Mouse (Mus musculus) lung, adult 2 months (tissue): Measurements from ENCODE around the gene Mamdc4. TPM values are rescaled to one million over a fixed set of nuclear protein-coding genes. Genes with fewer than 3 reads are reported as not detected.
"Not testable (repeated sequence)": the region's sequence is repeated elsewhere in the genome, so short reads cannot be mapped to it uniquely, and the experiment has no call there.

Source experiments
- DNase-seq: peaks from one replicate; pipeline ENCODE4 v3.0.0; 2022
- H3K4me1 ChIP-seq: fragments of 200-500 bp; 2 replicates; pipeline ENCODE4 v1.6.1; 2011; ENCODE audit warnings: low read length; ENCODE audit not compliant: control insufficient read depth, insufficient read depth
- H3K4me3 ChIP-seq: fragments of 200-500 bp; replicated peaks from 2 replicates; pipeline ENCODE3; 2011; ENCODE audit warnings: low read depth, mild to moderate bottlenecking, control low read depth, low read length; ENCODE audit errors: extremely low read depth
- CTCF ChIP-seq: fragments of 200-500 bp; IDR thresholded peaks from 2 replicates; pipeline ENCODE4 v1.5.1; 2011; ENCODE audit warnings: mild to moderate bottlenecking, low read length, control low read depth; ENCODE audit not compliant: insufficient read depth
- POLR2A ChIP-seq: fragments of 200-500 bp; IDR thresholded peaks from 2 replicates; pipeline ENCODE4 v1.6.1; 2011; ENCODE audit warnings: low read depth, mild to moderate bottlenecking, control low read depth, low read length, borderline replicate concordance; ENCODE audit errors: extremely low read depth
- WGBS: fragments of 180-500 bp; shearing (Covaris S2); methylation state at CpG from one replicate; pipeline ENCODE4 v1.1.7; 2018; 5-methylcytosine and 5-hydroxymethylcytosine counted together
- polyA plus RNA-seq: library from polyadenylated mRNA; depleted of rRNA; stranded (reverse); fragments of >200 nt; gene quantifications from 2 replicates; pipeline ENCODE4 v1.2.3, GENCODE M21; 2012

Mamdc4 gene
- polyA plus RNA-seq, 1 experiment = 10.2 TPM

DNA sequence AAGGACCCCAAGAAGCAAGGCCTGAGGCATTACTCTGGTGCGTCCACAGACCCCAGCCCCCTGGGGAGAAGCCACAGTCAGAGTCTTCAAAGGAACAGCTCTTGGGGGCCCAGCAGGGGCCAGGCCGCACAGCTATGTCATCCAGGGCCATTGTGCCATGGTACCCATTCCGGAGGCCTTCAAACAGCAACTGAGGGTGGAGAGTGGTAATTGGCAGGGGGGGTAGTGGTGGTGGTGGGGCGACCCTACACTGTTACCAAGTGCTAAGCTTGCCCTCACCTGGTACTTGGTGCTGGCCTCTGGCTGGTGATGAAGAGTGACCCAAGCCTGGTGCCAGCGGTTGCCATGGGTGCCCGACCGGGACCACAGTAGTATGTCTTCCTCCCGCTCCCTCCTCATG, 8.9 kb downstream of the Mamdc4 start:
- Histone ChIP-seq H3K4me3 (no peak overlapping the region), H3K4me1 (no peaks in the 10 kb centered on the region)
- DNase-seq = no peak
- WGBS = 91% methylated on average over 8 of the region's 8 CpGs
- no peak for TF ChIP-seq CTCF
- TF ChIP-seq POLR2A = no peak

DNA sequence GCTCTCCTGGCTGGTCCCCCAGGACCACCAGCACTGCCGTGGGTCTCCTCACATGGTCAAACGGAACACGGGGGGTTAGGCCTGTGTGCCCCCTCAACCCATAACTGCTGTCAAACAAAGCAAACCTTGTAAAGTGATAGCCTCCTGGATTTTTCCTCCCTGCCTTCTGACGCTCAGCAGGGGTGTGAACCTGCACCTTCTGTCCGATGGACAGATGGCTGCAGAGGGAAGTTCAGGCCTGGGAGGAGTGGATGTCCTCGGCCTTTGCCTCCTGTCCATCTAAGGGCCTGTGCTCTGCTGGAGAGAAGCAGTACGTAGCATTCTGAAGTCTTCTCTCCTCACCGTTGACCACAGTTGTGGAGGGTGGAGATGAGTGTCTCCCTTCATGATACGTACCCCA, 12.7 kb downstream of the Mamdc4 start:
- H3K4me3 ChIP-seq = no peak overlapping the region
- WGBS = 77% methylated on average over 9 of the region's 9 CpGs
- H3K4me1 ChIP-seq = peaks cover 7% of the 10 kb centered on the region
- TF ChIP-seq CTCF = no peak
- no peak for TF ChIP-seq POLR2A
- no peak for DNase-seq

DNA sequence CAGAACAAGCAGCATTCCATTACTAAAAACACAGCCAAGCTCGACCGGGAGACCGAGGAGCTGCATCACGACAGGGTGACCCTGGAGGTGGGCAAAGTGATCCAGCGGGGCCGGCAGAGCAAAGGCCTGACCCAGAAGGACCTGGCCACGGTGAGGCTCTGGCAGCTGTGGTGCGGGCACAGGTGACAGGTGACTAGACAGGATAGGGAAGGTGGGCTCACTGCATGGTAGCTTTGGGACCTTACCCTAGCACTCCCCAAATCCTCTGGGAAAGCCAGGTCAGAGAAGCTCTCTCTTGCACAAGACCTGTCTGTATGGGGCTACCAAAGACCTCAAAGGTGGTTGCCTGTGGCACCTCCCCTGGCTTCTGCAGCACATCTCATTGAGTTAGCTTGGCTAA, 14.1 kb downstream of the Mamdc4 start:
- TF ChIP-seq POLR2A (no peak), CTCF (no peak)
- WGBS = 80% methylated on average over 8 of the region's 8 CpGs
- peaks cover 7% of the 10 kb centered on the region for H3K4me1 ChIP-seq
- H3K4me3 ChIP-seq = no peak overlapping the region
- no peak for DNase-seq

GRCm38 (mm10) chr2:25558774-25559173, 15.9 kb downstream of the Mamdc4 start:
- Histone ChIP-seq H3K4me1 (peaks cover 7% of the 10 kb centered on the region), H3K4me3 (peak overlapping the region; percentile 92)
- TF ChIP-seq POLR2A (no peak), CTCF (no peak)
- no peak for DNase-seq
- WGBS = 57% methylated on average over 6 of the region's 6 CpGs

GRCm38 (mm10) chr2:25557964-25558360, 16.7 kb downstream of the Mamdc4 start:
- TF ChIP-seq POLR2A = no peak
- TF ChIP-seq CTCF = no peak
- Histone ChIP-seq H3K4me3 (peak overlapping the region; percentile 92), H3K4me1 (peaks cover 7% of the 10 kb centered on the region)
- WGBS = under 1% methylated on average over 24 of the region's 24 CpGs
- no peak for DNase-seq

DNA sequence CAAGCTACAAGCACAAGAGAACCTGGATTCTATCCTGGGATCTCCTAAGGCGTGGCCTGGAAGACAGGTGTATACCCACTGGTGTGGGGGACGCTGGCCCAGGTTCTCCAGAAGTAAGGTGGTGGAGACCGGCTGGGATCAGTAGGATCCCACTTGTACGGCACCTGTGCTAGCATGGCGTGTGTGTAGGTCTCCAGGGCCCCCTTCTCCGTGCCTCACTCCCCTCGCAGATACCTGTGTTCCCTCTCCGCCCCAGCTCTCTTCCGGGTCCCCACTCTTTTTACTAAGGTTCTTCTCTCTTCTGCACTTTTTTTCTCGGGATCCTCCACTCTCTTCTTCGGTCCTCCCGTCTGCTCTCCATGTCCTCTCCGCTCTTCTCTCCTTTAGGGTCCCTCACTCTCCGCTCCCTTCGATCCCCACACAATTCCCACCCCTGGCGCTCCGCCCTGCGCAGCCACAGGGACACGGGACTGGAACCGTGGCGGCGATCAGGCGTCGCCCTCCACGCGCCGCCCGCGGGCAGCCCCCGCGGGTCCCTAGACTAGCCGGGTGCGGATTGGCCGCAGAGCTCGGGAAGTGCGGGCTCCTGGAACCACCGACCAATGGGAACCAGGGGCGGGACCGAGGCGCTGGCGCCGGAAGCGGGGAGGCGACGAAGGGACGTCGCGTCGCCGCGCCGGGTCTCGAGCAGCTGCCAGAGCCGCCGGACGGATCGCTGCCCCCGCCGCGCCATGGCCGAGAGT, 17.3 kb downstream of the Mamdc4 start, which contains the start of gene Edf1:
Edf1 (plus strand) TSS at position 627 of the 743 bp plus-strand sequence.
- peak; percentile 80 for TF ChIP-seq POLR2A
- no peak for TF ChIP-seq CTCF
- WGBS = under 1% methylated on average over 61 of the region's 61 CpGs
- DNase-seq = peak; percentile 93
- Histone ChIP-seq H3K4me1 (peaks cover 7% of the 10 kb centered on the region), H3K4me3 (peak within 1 kb of the TSS; percentile 92)

- no peak overlapping the region for H3K4me3 ChIP-seq
- TF ChIP-seq CTCF (no peak), POLR2A (no peak)
- 52% methylated on average over 1 of the region's 1 CpGs for WGBS
- H3K4me1 ChIP-seq = peaks cover 7% of the 10 kb centered on the region
- DNase-seq = no peak
These were observed 18.3 kb downstream of the Mamdc4 start for GRCm38 (mm10) chr2:25556296-25556695.

- H3K4me1 ChIP-seq, DNase-seq, H3K4me3 ChIP-seq: not testable (repeated sequence)
- 58% methylated on average over 2 of the region's 2 CpGs for WGBS
These were observed 19.2 kb downstream of the Mamdc4 start for GRCm38 (mm10) chr2:25555479-25555878.

DNA sequence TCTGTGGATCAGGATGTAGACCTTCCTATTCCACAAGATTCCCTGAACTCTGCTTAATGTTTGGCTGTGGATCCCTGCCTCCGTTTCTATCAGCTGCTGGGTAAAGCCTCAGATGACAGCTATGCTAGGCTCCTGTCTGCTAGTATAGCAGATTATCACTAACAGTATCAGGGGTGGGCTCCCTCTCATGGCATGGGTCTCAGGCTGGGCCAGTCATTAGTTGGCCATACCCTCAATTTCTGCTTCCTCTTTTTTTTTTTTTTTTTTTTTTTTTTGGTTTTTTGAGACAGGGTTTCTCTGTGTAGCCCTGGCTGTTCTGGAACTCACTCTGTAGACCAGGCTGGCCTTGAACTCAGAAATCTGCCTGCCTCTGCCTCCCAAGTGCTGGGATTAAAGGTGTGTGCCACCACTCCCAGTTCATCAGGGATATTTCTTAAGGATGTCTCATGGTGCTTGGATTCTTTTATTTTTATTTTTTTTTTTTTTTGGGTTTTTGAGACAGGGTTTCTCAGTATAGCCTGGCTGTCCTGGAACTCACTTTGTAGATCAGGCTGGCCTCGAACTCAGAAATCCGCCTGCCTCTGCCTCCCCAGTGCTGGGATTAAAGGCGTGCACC, 21.4 kb downstream of the Mamdc4 start:
- WGBS = 91% methylated on average over 4 of the region's 4 CpGs
- H3K4me1 ChIP-seq, H3K4me3 ChIP-seq, DNase-seq: not testable (repeated sequence)

- TF ChIP-seq POLR2A = no peak
- TF ChIP-seq CTCF = peak; percentile 77
- DNase-seq = peak; percentile 53
- 22% methylated on average over 5 of the region's 5 CpGs for WGBS
- Histone ChIP-seq H3K4me1 (no peaks in the 10 kb centered on the region), H3K4me3 (no peak overlapping the region)
These were observed 23.5 kb downstream of the Mamdc4 start for GRCm38 (mm10) chr2:25551186-25551585.
